Mouse (Mus musculus): Measurements from ENCODE around the gene Sel1l3. TPM values are rescaled to one million over a fixed set of nuclear protein-coding genes. Genes with fewer than 3 reads are reported as not detected.

The Sel1l3 gene
- polyA plus RNA-seq, 1 experiment from 2014 or later, result 6.1 TPM

DNA sequence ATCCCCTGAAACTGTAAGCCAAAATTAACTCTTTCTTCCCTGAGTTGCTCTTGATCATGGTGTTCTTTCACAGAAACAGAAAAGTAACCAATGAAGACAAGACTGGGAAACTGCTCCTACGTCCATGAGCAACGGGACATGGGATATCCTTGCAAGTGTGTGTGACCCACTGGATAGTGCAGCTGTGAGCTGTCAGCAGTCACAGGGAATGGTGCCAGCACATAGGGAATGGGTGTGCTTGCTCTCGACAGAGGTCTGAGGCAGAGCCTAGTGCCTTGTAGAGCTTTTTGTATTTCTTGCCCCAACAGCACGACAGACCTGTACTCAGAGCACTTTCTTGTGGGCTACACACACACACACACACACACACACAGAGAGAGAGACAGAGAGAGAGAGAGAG is 107.6 kb downstream of the Sel1l3 start:
- peak; percentile 83 for ATAC-seq (ENCODE audit: borderline replicate concordance, extremely low read depth, low FRiP score, low TSS enrichment)
- Histone ChIP-seq H3K9ac (no peak overlapping the region), H3K4me3 (no peak overlapping the region), H3K36me3 (no peaks in the 10 kb centered on the region), H3K4me1 (peaks cover 32% of the 10 kb centered on the region), H3K4me2 (no peak overlapping the region), H3K27ac (peak overlapping the region; percentile 21; the same call in 1 of the 2 replicates), H3K27me3 (no peaks in the 10 kb centered on the region), H3K9me3 (no peaks in the 10 kb centered on the region)
- WGBS, result 37% methylated on average over 4 of the region's 4 CpGs

DNA sequence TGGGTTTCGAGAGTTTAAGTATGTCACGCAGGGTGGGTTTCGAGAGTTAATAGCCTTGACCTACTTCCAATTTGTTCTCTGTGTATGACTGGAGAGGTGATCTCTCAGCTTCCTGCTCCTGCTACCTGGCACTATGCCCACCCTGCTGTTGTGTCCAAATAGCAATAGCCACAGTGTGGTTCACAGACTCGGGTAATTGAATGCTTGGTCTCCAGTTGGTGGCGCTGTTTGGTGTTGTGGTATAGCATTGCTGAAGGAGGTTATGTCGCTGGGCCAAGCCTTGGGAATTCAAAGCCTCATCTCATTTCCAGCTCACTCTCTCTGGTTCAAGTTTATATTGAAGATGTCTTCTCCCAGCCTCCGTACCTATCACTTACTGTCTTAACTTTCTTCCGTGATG is 108.0 kb downstream of the Sel1l3 start:
- Histone ChIP-seq H3K4me3 (no peak overlapping the region), H3K9me3 (no peaks in the 10 kb centered on the region), H3K4me2 (no peak overlapping the region), H3K27ac (peak overlapping the region; percentile 21; the same call in 1 of the 2 replicates), H3K36me3 (no peaks in the 10 kb centered on the region), H3K9ac (no peak overlapping the region), H3K4me1 (peaks cover 28% of the 10 kb centered on the region), H3K27me3 (no peaks in the 10 kb centered on the region)
- 60% methylated on average over 8 of the region's 8 CpGs for WGBS
- no peak for ATAC-seq (ENCODE audit: borderline replicate concordance, extremely low read depth, low FRiP score, low TSS enrichment)

DNA sequence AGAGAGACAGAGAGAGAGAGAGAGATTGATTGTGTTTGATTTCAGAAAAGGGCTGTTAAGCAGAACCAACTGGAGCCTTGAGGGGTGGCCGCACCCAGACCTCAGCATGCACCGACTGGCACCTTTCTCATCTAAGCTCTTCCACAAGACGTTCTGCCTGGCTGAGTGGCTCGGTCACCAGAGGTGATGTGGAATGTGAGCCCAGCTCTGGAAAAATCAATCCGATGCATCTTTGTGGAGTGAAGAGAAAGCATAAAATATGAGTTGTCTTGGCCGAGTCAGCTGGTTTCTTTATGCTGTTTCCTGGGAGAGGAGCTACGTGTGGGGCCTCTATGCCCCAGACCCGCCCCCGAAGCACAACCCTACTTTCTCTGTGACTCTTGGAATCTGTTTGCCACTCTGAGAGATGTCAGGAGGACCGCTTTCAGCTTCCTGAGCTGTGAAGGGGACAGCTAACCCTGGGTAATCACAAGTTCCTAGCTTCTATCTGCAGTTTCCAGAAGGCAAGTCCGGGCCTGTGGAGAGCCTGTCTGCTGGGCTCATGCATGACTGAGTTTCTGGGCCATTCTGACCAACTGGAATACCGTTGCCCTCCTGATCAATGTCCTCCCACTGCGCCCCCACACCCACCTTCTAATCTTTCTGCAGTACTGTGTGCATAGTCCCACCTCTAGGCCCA is 109.4 kb downstream of the Sel1l3 start:
- Histone ChIP-seq H3K4me1 (peaks cover 27% of the 10 kb centered on the region), H3K9ac (no peak overlapping the region), H3K27ac (no peak overlapping the region), H3K9me3 (no peaks in the 10 kb centered on the region), H3K36me3 (no peaks in the 10 kb centered on the region), H3K4me3 (no peak overlapping the region), H3K27me3 (no peaks in the 10 kb centered on the region), H3K4me2 (no peak overlapping the region)
- no peak for ATAC-seq (ENCODE audit: borderline replicate concordance, extremely low read depth, low FRiP score, low TSS enrichment)
- WGBS, result 50% methylated on average over 13 of the region's 13 CpGs

DNA sequence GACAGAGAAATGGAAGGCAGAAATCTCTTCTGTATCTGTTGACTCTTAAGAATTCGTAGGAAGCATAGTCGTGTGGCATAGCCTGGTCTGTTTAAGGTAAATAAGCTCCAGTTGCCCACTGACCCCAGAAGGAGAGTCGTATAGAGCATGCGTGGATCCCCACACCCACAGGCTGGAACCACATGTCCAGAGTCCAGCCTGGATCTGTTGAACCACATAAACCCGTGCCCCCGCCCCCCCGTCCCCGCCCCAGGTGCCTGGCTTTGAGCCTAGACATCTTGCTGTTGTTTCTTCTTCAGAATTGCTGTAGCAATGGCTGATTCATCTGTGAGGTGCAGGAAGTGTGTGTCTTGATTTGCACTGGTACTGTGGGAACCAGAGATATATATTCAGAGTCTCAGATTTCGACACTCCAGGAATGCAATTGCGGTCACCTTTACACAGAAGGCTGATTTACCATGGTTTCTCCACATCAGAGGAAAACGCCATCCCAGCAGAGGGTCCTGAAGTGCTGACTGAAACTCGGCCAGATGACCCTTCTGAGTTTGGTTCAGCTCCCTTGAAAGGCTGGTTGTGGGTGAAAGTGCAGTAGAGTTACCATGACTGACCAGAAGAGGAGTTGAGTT is 111.8 kb downstream of the Sel1l3 start:
- no peaks in the 10 kb centered on the region for H3K36me3 ChIP-seq
- no peaks in the 10 kb centered on the region for H3K9me3 ChIP-seq
- no peak overlapping the region for H3K4me3 ChIP-seq
- ATAC-seq (ENCODE audit: borderline replicate concordance, extremely low read depth, low FRiP score, low TSS enrichment), result no peak
- H3K4me1 ChIP-seq, result peaks cover 19% of the 10 kb centered on the region
- WGBS, result 74% methylated on average over 12 of the region's 12 CpGs
- no peaks in the 10 kb centered on the region for H3K27me3 ChIP-seq
- no peak overlapping the region for H3K27ac ChIP-seq
- H3K4me2 ChIP-seq, result no peak overlapping the region
- H3K9ac ChIP-seq, result no peak overlapping the region

DNA sequence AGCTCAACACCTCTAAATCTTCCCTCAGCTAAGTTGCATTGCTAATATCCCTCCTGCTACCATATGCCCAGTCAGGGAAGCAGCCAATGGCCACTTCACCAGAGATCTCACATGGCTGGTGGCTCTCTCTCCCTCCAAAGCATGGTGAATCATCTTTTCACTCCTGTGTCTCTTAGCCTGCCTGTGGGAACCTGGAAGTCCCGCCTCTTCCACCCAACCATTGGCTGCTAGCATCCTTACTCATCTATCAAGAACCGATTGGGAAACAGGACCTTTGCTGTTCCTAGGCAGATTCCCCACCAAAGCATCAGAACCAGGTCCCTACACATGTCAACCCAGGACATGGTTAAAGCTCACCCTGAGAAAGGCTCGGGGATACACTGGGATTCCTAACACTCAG is 122.4 kb downstream of the Sel1l3 start:
- Histone ChIP-seq H3K9ac (no peak overlapping the region), H3K27ac (no peak overlapping the region), H3K27me3 (no peaks in the 10 kb centered on the region), H3K9me3 (no peaks in the 10 kb centered on the region), H3K4me3 (no peak overlapping the region), H3K4me1 (no peaks in the 10 kb centered on the region), H3K36me3 (no peaks in the 10 kb centered on the region), H3K4me2 (no peak overlapping the region)
- no peak for ATAC-seq (ENCODE audit: borderline replicate concordance, extremely low read depth, low FRiP score, low TSS enrichment)
- WGBS, result 63% methylated on average over 3 of the region's 3 CpGs

DNA sequence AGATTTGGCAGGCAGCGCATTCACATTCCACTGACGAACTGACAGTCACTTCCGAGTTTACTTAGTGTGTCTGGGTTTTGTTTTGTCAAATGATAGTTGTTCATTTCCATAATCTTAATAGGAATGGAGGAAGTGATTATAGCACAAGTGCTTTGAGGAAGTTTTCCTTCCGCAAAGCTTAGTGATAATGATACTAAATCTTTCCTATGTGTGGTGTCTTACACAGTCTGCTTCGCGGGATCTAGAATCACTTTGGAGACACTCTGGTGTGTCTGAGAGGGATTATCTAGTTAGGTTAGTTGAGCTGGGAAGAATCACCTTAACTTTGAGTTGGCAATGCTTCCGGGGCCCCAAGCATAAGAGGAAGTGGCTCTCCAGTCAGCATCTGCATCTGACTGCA is 126.3 kb downstream of the Sel1l3 start:
- Histone ChIP-seq H3K9ac (no peak overlapping the region), H3K4me3 (no peak overlapping the region), H3K36me3 (no peaks in the 10 kb centered on the region), H3K9me3 (no peaks in the 10 kb centered on the region), H3K27me3 (no peaks in the 10 kb centered on the region), H3K27ac (no peak overlapping the region), H3K4me1 (no peaks in the 10 kb centered on the region), H3K4me2 (no peak overlapping the region)
- ATAC-seq (ENCODE audit: borderline replicate concordance, extremely low read depth, low FRiP score, low TSS enrichment), result no peak
- WGBS, result 79% methylated on average over 7 of the region's 7 CpGs

DNA sequence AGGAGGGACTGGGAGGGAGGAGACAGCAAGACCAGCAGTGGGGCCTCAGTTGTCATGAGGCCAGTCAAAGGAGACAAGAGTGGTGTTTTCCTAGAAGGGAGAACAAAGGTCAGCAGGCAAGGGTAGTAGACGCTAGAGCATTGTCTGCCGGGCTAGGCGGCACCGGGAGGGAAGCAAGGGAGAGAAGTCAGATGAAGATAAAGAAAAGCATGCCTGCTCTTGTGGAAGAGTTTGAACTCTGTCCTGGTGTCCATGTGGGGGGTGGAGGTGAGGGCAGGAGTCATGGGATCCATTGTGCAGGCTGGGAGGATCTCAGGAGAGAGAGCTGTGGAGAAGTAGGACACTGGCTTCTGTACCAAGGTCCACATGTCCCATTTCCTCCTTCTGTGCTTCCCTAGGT is 135.3 kb downstream of the Sel1l3 start:
- no peak for ATAC-seq (ENCODE audit: borderline replicate concordance, extremely low read depth, low FRiP score, low TSS enrichment)
- Histone ChIP-seq H3K36me3 (no peaks in the 10 kb centered on the region), H3K9ac (no peak overlapping the region), H3K4me2 (no peak overlapping the region), H3K27me3 (no peaks in the 10 kb centered on the region), H3K4me3 (no peak overlapping the region), H3K27ac (no peak overlapping the region), H3K4me1 (no peaks in the 10 kb centered on the region), H3K9me3 (no peaks in the 10 kb centered on the region)
- WGBS, result 35% methylated on average over 4 of the region's 4 CpGs

DNA sequence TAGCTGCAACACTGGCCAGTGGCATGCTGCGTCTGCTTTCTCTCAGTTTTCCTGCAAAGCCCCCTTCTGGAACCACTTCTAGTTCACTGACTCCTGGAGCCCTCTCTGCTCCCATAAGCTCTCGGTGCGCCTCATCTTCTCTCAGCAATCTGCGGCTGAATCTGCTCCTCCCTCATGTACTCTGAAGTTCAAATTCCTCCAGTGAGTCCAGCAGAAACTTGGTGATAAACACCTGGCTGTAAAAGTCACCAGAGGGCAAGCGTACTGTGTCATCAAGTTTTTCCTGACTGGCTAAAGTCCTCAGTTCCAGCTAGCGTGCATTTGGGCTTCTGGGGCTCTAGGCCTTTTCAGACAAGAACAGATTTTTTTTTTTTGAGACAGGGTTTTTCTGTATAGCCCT is 139.2 kb downstream of the Sel1l3 start:
- H3K36me3 ChIP-seq, result no peaks in the 10 kb centered on the region
- no peaks in the 10 kb centered on the region for H3K9me3 ChIP-seq
- no peak overlapping the region for H3K4me3 ChIP-seq
- H3K27ac ChIP-seq, result no peak overlapping the region
- no peak overlapping the region for H3K9ac ChIP-seq
- 57% methylated on average over 6 of the region's 6 CpGs for WGBS
- ATAC-seq (ENCODE audit: borderline replicate concordance, extremely low read depth, low FRiP score, low TSS enrichment), result no peak
- H3K27me3 ChIP-seq, result no peaks in the 10 kb centered on the region
- no peak overlapping the region for H3K4me2 ChIP-seq
- H3K4me1 ChIP-seq, result no peaks in the 10 kb centered on the region

DNA sequence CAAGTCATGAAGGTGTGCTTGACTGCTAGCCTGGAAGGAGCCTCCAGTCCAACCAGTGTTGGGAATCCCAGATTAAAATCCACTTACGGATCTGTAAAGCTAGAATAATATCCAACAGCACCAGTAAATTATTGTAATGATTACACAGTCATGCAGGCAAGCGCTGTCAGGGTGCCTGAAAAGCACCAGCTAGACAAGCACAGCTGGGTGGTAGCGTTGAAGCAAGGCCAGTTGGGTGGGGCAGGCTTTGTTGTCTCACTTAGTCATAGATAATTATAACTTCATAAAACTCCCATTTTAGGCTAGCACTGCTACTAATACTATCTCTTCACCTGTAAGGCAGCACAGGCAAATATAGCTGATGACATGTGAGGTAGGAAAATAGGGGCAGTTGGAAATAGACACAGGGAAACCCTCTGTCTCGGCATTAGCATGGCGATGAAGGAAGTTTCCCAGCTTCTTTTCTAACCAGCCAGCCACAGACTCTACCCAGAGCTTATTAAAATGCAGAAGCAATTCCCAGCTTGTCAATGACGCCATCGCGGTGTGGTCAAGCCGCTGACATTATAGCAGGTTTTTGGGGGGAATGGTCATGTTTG is 152.1 kb downstream of the Sel1l3 start:
- no peak for ATAC-seq (ENCODE audit: borderline replicate concordance, extremely low read depth, low FRiP score, low TSS enrichment)
- Histone ChIP-seq H3K4me2 (no peak overlapping the region), H3K9me3 (no peaks in the 10 kb centered on the region), H3K4me3 (no peak overlapping the region), H3K36me3 (no peaks in the 10 kb centered on the region), H3K27ac (no peak overlapping the region), H3K4me1 (no peaks in the 10 kb centered on the region), H3K27me3 (no peaks in the 10 kb centered on the region), H3K9ac (no peak overlapping the region)
- WGBS, result 89% methylated on average over 9 of the region's 9 CpGs

Other genes with a start within 250 kb of the Sel1l3 start
- 11.8 and 19.7 TPM in 2 replicates for gene Slc34a2, start 175.8 kb downstream of the Sel1l3 start, polyA plus RNA-seq (2015; fragmentation: Nextera tagmentation; extraction: Ambion mirVana)
- 88.2 and 89.1 TPM in 2 replicates for gene Smim20, start 53.2 kb upstream of the Sel1l3 start, polyA plus RNA-seq (2015; fragmentation: Nextera tagmentation; extraction: Ambion mirVana)